Mouse (Mus musculus) duodenum, adult 2 months (tissue): ENCODE data around the gene Snrpa1. TPM values are rescaled to one million over a fixed set of nuclear protein-coding genes. Genes with fewer than 3 reads are reported as not detected.

ENCODE experiments used
- polyA plus RNA-seq: library from polyadenylated mRNA; depleted of rRNA; stranded (reverse); fragments of >200 nt; gene quantifications from 2 replicates; pipeline ENCODE4 v1.2.3, GENCODE M21; 2012; ENCODE audit warnings: low replicate concordance; rRNA removed

The Snrpa1 gene
- 1.8 and 2.4 TPM in 2 replicates for polyA plus RNA-seq

GRCm38 (mm10) chr7:66058703-66059102 lies at the start of gene Snrpa1:
Gene Snrpa1 (plus strand): TSS chr7:66059003.

GRCm38 (mm10) chr7:66043552-66044459 lies 15.0 kb upstream of the Snrpa1 start, which contains the start of gene Gm45213:
Gene Gm45213 (plus strand): TSS chr7:66043602.

GRCm38 (mm10) chr7:66079364-66080230 lies 20.8 kb downstream of the Snrpa1 start, which contains the start of gene Selenos:
Gene Selenos (plus strand): TSS chr7:66079649.

GRCm38 (mm10) chr7:66108961-66109854 lies 50.4 kb downstream of the Snrpa1 start, which contains the start of gene Chsy1:
Gene Chsy1 (plus strand): TSS chr7:66109515.

Other genes with a start within 250 kb of the Snrpa1 start
- 8.1 and 14.5 TPM in 2 replicates for gene Pcsk6, start 197.3 kb upstream of the Snrpa1 start, polyA plus RNA-seq
- not detected in 2 replicates for gene Gm45213, start 15.4 kb upstream of the Snrpa1 start, polyA plus RNA-seq
- 148 and 149 TPM in 2 replicates for gene Selenos, start 20.6 kb downstream of the Snrpa1 start, polyA plus RNA-seq
- 0.99 and 1.2 TPM in 2 replicates for gene Chsy1, start 50.5 kb downstream of the Snrpa1 start, polyA plus RNA-seq